Comparison of ENCODE assay signal across 25 mouse cellular contexts in genomic region chr1:106555498-106556168, GRCm38 (mm10).
DNase-seq lines count a peak whose midpoint lies in the region; ATAC-seq and TF ChIP-seq lines count a peak whose summit lies in the region.
"Had no signal": no experiment of that assay in that cellular context is flagged by ENCODE, and none has a peak within 500 bp of the region (broad histone marks: within the 10 kb centered on the region; RNA-seq: fewer than 3 reads in every experiment).

No protein-coding gene starts in this region.

- H3K9ac ChIP-seq in heart, embryonic 12.5 days = no peak overlapping the region
- H3K9ac ChIP-seq in intestine, embryonic 14.5 days (ENCODE audit: low read length) = no peak overlapping the region
- no peak overlapping the region for H3K9ac ChIP-seq in intestine, postnatal 0 days (ENCODE audit: low read depth, low read length)
- H3K9ac ChIP-seq in forebrain, embryonic 11.5 days (ENCODE audit: low read length) = no peak overlapping the region
- H3K9ac ChIP-seq: forebrain, postnatal 0 days; hindbrain, embryonic 15.5 days; intestine, embryonic 15.5 days; limb, embryonic 15.5 days; liver, embryonic 15.5 days; midbrain, embryonic 12.5 days; neural tube, embryonic 15.5 days had no signal

- no peaks in the 10 kb centered on the region for H3K9me3 ChIP-seq in heart, embryonic 12.5 days (replicated peaks)
- H3K9me3 ChIP-seq in intestine, embryonic 14.5 days (ENCODE audit: control insufficient read depth, low read length) = no peaks in the 10 kb centered on the region
- no peaks in the 10 kb centered on the region for H3K9me3 ChIP-seq in intestine, postnatal 0 days (ENCODE audit: control insufficient read depth)
- no peaks in the 10 kb centered on the region for H3K9me3 ChIP-seq in forebrain, embryonic 11.5 days (ENCODE audit: control insufficient read depth, low read length)
- H3K9me3 ChIP-seq: hindbrain, embryonic 15.5 days; intestine, embryonic 15.5 days; limb, embryonic 15.5 days; liver, embryonic 15.5 days; midbrain, embryonic 12.5 days; neural tube, embryonic 15.5 days had no signal

- peaks cover 53% of the 10 kb centered on the region for H3K4me1 ChIP-seq in heart, embryonic 12.5 days (replicated peaks)
- H3K4me1 ChIP-seq in intestine, embryonic 14.5 days (replicated peaks; ENCODE audit: control insufficient read depth, insufficient read depth, low read length) = peaks cover 19% of the 10 kb centered on the region
- no peaks in the 10 kb centered on the region for H3K4me1 ChIP-seq in intestine, postnatal 0 days (replicated peaks; ENCODE audit: control insufficient read depth, insufficient read depth, low read length)
- H3K4me1 ChIP-seq in forebrain, embryonic 11.5 days (replicated peaks; ENCODE audit: control insufficient read depth, insufficient read depth, low read length) = no peaks in the 10 kb centered on the region
- H3K4me1 ChIP-seq: liver, embryonic 15.5 days; neural tube, embryonic 15.5 days had no signal

- H3K4me2 ChIP-seq in heart, embryonic 12.5 days = 0 out of 2 replicates have a peak overlapping the region, but pooled peaks have one; percentile 13
- no peak overlapping the region for H3K4me2 ChIP-seq in intestine, embryonic 14.5 days (ENCODE audit: low read length)
- no peak overlapping the region for H3K4me2 ChIP-seq in intestine, postnatal 0 days (replicated peaks; ENCODE audit: low read depth)
- H3K4me2 ChIP-seq in forebrain, embryonic 11.5 days (ENCODE audit: low read depth, low read length, severe bottlenecking) = no peak overlapping the region
- H3K4me2 ChIP-seq: hindbrain, embryonic 15.5 days; intestine, embryonic 15.5 days; limb, embryonic 15.5 days; liver, embryonic 15.5 days; midbrain, embryonic 12.5 days; neural tube, embryonic 15.5 days had no signal

- TF ChIP-seq CTCF in intestine, postnatal 0 days (IDR thresholded peaks at IDR 0.05; ENCODE audit: low read depth) = no peak

- no peaks in the 10 kb centered on the region for H3K36me3 ChIP-seq in heart, embryonic 12.5 days
- no peaks in the 10 kb centered on the region for H3K36me3 ChIP-seq in intestine, embryonic 14.5 days (ENCODE audit: control insufficient read depth, insufficient read depth, low read length)
- no peaks in the 10 kb centered on the region for H3K36me3 ChIP-seq in intestine, postnatal 0 days (ENCODE audit: control insufficient read depth, insufficient read depth)
- no peaks in the 10 kb centered on the region for H3K36me3 ChIP-seq in forebrain, embryonic 11.5 days (ENCODE audit: control insufficient read depth, insufficient read depth, low read length)
- H3K36me3 ChIP-seq: hindbrain, embryonic 15.5 days; intestine, embryonic 15.5 days; limb, embryonic 15.5 days; liver, embryonic 15.5 days; midbrain, embryonic 12.5 days; neural tube, embryonic 15.5 days had no signal

- no peak overlapping the region for H3K4me3 ChIP-seq in heart, embryonic 12.5 days
- no peak overlapping the region for H3K4me3 ChIP-seq in intestine, embryonic 14.5 days (ENCODE audit: low read depth, low read length)
- no peak overlapping the region for H3K4me3 ChIP-seq in intestine, postnatal 0 days (ENCODE audit: low read depth, low read length)
- H3K4me3 ChIP-seq in forebrain, embryonic 11.5 days (ENCODE audit: low read depth, low read length) = no peak overlapping the region
- H3K4me3 ChIP-seq: hindbrain, embryonic 15.5 days; intestine, embryonic 15.5 days; limb, embryonic 15.5 days; liver, embryonic 15.5 days; midbrain, embryonic 12.5 days; neural tube, embryonic 15.5 days had no signal

- WGBS in heart, embryonic 12.5 days = 34% methylated on average over 9 of the region's 9 CpGs
- 63% methylated on average over 9 of the region's 9 CpGs for WGBS in intestine, embryonic 14.5 days
- WGBS in intestine, postnatal 0 days = 70% methylated on average over 9 of the region's 9 CpGs
- 85% methylated on average over 9 of the region's 9 CpGs for WGBS in forebrain, embryonic 11.5 days

- no peak for DNase-seq in heart, postnatal 36 days
- DNase-seq in intestine, embryonic 14.5 days (ENCODE audit: low spot score) = peak; percentile 42
- peak; percentile 30 for DNase-seq in 3134 (ENCODE audit: extremely low read depth, insufficient read length, low spot score)
- peak; percentile 19 for DNase-seq in adipocyte (ENCODE audit: low spot score)
- no peak for DNase-seq in forebrain, embryonic 11.5 days (ENCODE audit: low spot score)
- DNase-seq: adrenal gland, postnatal 14 days; cerebellum, adult 8-10 months; forebrain, postnatal 0 days; gastrocnemius, postnatal 14 days; kidney, postnatal 36 days; right cerebral cortex, adult 18-20 months; right cerebral cortex, postnatal 4 days; thymus, adult 2 months; thymus, postnatal 4 days had no signal

- H3K27me3 ChIP-seq in heart, embryonic 12.5 days (replicated peaks) = no peaks in the 10 kb centered on the region
- H3K27me3 ChIP-seq in intestine, embryonic 14.5 days (replicated peaks; ENCODE audit: control insufficient read depth, insufficient read depth, low read length) = no peaks in the 10 kb centered on the region
- H3K27me3 ChIP-seq in intestine, postnatal 0 days (replicated peaks; ENCODE audit: control insufficient read depth, insufficient read depth, low read length) = no peaks in the 10 kb centered on the region
- H3K27me3 ChIP-seq in forebrain, embryonic 11.5 days (ENCODE audit: control insufficient read depth, insufficient read depth, low read length) = no peaks in the 10 kb centered on the region
- H3K27me3 ChIP-seq: hindbrain, embryonic 15.5 days; intestine, embryonic 15.5 days; limb, embryonic 15.5 days; liver, embryonic 15.5 days; midbrain, embryonic 12.5 days; neural tube, embryonic 15.5 days had no signal

- ATAC-seq in heart, embryonic 12.5 days (ENCODE audit: insufficient number of reproducible peaks, low FRiP score) = no peak
- no peak for ATAC-seq in intestine, embryonic 14.5 days (replicated peaks; ENCODE audit: low FRiP score, low TSS enrichment, low read depth)
- ATAC-seq in intestine, postnatal 0 days = no peak
- no peak for ATAC-seq in activated CD4-positive, CD25-positive, alpha-beta regulatory T cell, adult 4 months
- no peak for ATAC-seq in forebrain, embryonic 11.5 days (replicated peaks; ENCODE audit: low FRiP score)
- ATAC-seq: forebrain, postnatal 0 days; intestine, embryonic 15.5 days had no signal

- intact Hi-C loops in heart, postnatal 36 days (cut with DNase I) = no loop called here

- peak overlapping the region; percentile 91 for H3K27ac ChIP-seq in heart, embryonic 12.5 days (ENCODE audit: poor library complexity, severe bottlenecking)
- H3K27ac ChIP-seq in intestine, embryonic 14.5 days (ENCODE audit: low read depth) = no peak overlapping the region
- H3K27ac ChIP-seq in intestine, postnatal 0 days (ENCODE audit: low read depth, low read length) = no peak overlapping the region
- H3K27ac ChIP-seq in forebrain, embryonic 11.5 days (ENCODE audit: low read depth, low read length) = no peak overlapping the region
- H3K27ac ChIP-seq: hindbrain, embryonic 15.5 days; intestine, embryonic 15.5 days; limb, embryonic 15.5 days; liver, embryonic 15.5 days; macrophage; midbrain, embryonic 12.5 days; neural tube, embryonic 15.5 days; stomach, postnatal 0 days had no signal

Comparison
In these comparisons a context has a peak if more than half of its experiments do, and no peak if none do; other contexts are left out.
1. DNase-seq: peak in intestine, embryonic 14.5 days (single experiment), 3134 (single experiment) and adipocyte (single experiment); none in heart, postnatal 36 days (0 of 2) and forebrain, embryonic 11.5 days (single experiment).